Mouse (Mus musculus) heart, embryonic 12.5 days (tissue): ENCODE data around the gene Slc39a11. TPM values are rescaled to one million over a fixed set of nuclear protein-coding genes. Genes with fewer than 3 reads are reported as not detected.

ENCODE experiments used
- ATAC-seq: fragments of 200-750 bp; cut with Nextera tagmentation; 2 replicates; pipeline ENCODE4 v1.8.0; 2017; ENCODE audit warnings: moderate TSS enrichment, moderate library complexity; ENCODE audit not compliant: insufficient number of reproducible peaks, low FRiP score
- H3K27ac ChIP-seq: fragments of 300-500 bp; sonication (generic); 2 replicates; pipeline ENCODE4 v1.5.1; 2016; ENCODE audit warnings: mild to moderate bottlenecking, moderate library complexity; ENCODE audit not compliant: poor library complexity, severe bottlenecking
- H3K27me3 ChIP-seq: fragments of 300-500 bp; sonication (generic); replicated peaks from 2 replicates; pipeline ENCODE4 v1.6.1; 2016; ENCODE audit warnings: mild to moderate bottlenecking, moderate library complexity
- H3K36me3 ChIP-seq: fragments of 300-500 bp; sonication (generic); 2 replicates; pipeline ENCODE4 v1.6.1; 2016; ENCODE audit warnings: mild to moderate bottlenecking, moderate library complexity
- H3K4me1 ChIP-seq: fragments of 300-500 bp; sonication (generic); replicated peaks from 2 replicates; pipeline ENCODE4 v1.6.1; 2016; ENCODE audit warnings: mild to moderate bottlenecking
- H3K4me2 ChIP-seq: fragments of 300-500 bp; sonication (generic); 2 replicates; pipeline ENCODE4 v1.6.1; 2016; ENCODE audit warnings: mild to moderate bottlenecking, moderate library complexity
- H3K4me3 ChIP-seq: fragments of 300-500 bp; sonication (generic); 2 replicates; pipeline ENCODE4 v1.5.1; 2016; ENCODE audit warnings: mild to moderate bottlenecking
- H3K9ac ChIP-seq: fragments of 300-500 bp; sonication (generic); 2 replicates; pipeline ENCODE4 v1.6.1; 2016; ENCODE audit warnings: mild to moderate bottlenecking, moderate library complexity
- H3K9me3 ChIP-seq: fragments of 300-500 bp; sonication (generic); replicated peaks from 2 replicates; pipeline ENCODE4 v1.6.1; 2016; ENCODE audit warnings: mild to moderate bottlenecking, moderate library complexity
- WGBS: fragments of 180-500 bp; shearing (Covaris S2); methylation state at CpG from one replicate; pipeline ENCODE4 v1.1.7; 2016; 5-methylcytosine and 5-hydroxymethylcytosine counted together
- polyA plus RNA-seq: library from polyadenylated mRNA; unstranded; fragments of >200 nt; fragmentation: Nextera tagmentation; extraction: Ambion mirVana; gene quantifications from 2 replicates; pipeline ENCODE4 v1.2.1, GENCODE M21; 2016

Slc39a11 gene
- polyA plus RNA-seq, 1 experiment from 2014 or later: 19.0 TPM

DNA sequence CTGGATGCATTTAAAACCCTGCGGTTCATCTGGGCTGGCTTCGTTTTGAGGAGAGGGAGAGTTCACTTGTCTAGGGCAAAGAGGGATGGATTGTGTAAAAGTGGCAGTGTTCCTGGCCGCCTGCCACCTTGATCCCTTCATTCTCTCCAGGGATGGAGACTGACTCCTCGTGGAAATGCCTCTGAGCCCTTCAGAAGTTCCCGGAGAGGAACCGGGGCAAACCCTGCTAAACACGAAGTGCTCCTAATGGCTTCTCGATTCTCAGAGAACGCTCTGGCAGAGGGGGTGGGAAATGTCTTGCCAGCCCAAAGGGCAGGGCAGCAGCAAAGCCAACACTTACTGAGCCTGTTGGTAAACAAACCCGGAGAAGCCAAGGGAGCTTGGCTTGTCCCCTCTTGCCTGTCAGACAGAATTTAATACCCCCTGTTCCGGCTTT lies 366.5 kb downstream of the Slc39a11 start:
- no peak overlapping the region for H3K4me2 ChIP-seq
- no peaks in the 10 kb centered on the region for H3K36me3 ChIP-seq
- H3K9ac ChIP-seq: no peak overlapping the region
- no peak for ATAC-seq
- no peaks in the 10 kb centered on the region for H3K27me3 ChIP-seq
- 40% methylated on average over 11 of the region's 11 CpGs for WGBS
- H3K4me1 ChIP-seq: peaks cover 7% of the 10 kb centered on the region; the same call in 1 of the 2 replicates
- no peak overlapping the region for H3K4me3 ChIP-seq
- H3K27ac ChIP-seq: no peak overlapping the region
- H3K9me3 ChIP-seq: no peaks in the 10 kb centered on the region

- no peak overlapping the region for H3K9ac ChIP-seq
- no peak overlapping the region for H3K4me3 ChIP-seq
- peaks cover 6% of the 10 kb centered on the region for H3K4me1 ChIP-seq
- no peaks in the 10 kb centered on the region for H3K27me3 ChIP-seq
- no peaks in the 10 kb centered on the region for H3K9me3 ChIP-seq
- H3K4me2 ChIP-seq: no peak overlapping the region
- WGBS: 87% methylated on average over 6 of the region's 6 CpGs
- H3K27ac ChIP-seq: no peak overlapping the region
- no peak for ATAC-seq
- no peaks in the 10 kb centered on the region for H3K36me3 ChIP-seq
These were observed 371.6 kb downstream of the Slc39a11 start for GRCm38 (mm10) chr11:113278238-113278637.

- Histone ChIP-seq H3K27me3 (no peaks in the 10 kb centered on the region), H3K4me3 (no peak overlapping the region), H3K9ac (no peak overlapping the region), H3K9me3 (no peaks in the 10 kb centered on the region), H3K4me2 (no peak overlapping the region), H3K4me1 (peaks cover 4% of the 10 kb centered on the region; the same call in 1 of the 2 replicates), H3K27ac (peak overlapping the region; percentile 18), H3K36me3 (no peaks in the 10 kb centered on the region)
- no peak for ATAC-seq
- WGBS: 56% methylated on average over 10 of the region's 10 CpGs
These were observed 372.8 kb downstream of the Slc39a11 start for GRCm38 (mm10) chr11:113277034-113277612.

DNA sequence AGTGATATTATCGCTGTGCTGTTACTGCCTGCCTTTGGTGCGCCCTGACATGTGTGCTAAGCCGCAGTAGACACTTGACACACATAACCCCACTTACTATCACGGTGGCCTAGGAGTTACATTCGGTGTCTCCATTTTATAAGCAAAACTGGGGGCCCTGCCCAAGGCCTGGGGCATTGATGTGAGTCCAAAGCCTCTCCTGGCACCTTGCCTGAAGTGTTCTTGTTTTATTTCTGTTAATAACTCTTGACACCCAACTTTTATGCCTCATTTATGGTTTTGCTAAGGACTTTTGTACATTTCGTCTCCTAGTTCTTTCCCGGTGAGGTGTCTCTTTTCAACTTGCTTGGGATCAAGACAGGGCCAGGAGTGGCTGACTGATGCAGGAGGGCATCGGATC lies 373.4 kb downstream of the Slc39a11 start:
- H3K27ac ChIP-seq: 0 out of 2 replicates have a peak overlapping the region, but pooled peaks have one; percentile 18

DNA sequence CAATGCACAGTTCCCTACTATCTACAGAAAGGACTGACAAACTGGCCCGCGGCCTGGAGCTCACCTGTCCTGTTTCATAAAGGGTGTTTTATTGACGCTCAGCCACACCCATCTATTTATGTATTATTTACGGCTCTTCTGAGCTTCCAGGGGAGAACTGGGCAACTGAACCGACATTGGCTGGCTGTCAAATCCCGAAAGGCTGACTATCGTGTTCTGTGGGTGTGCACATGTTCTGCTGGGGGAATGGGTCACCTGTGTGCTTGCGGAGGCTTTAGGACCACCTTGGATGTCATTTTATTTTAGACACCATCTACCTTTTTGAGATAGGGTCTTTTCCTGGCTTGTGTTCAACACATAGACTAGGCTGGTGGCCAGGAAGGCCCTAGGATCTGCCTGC lies 375.8 kb downstream of the Slc39a11 start:
- 84% methylated on average over 8 of the region's 8 CpGs for WGBS
- ATAC-seq: no peak
- no peak overlapping the region for H3K27ac ChIP-seq
- H3K4me3 ChIP-seq: no peak overlapping the region
- H3K36me3 ChIP-seq: no peaks in the 10 kb centered on the region
- no peak overlapping the region for H3K9ac ChIP-seq
- peaks cover 4% of the 10 kb centered on the region; the same call in 1 of the 2 replicates for H3K4me1 ChIP-seq
- no peaks in the 10 kb centered on the region for H3K9me3 ChIP-seq
- no peak overlapping the region for H3K4me2 ChIP-seq
- H3K27me3 ChIP-seq: no peaks in the 10 kb centered on the region

More for the DNA sequence above, 373.4 kb downstream of the Slc39a11 start:
- Histone ChIP-seq H3K4me1 (peaks cover 4% of the 10 kb centered on the region; the same call in 1 of the 2 replicates), H3K4me3 (no peak overlapping the region), H3K27me3 (no peaks in the 10 kb centered on the region), H3K4me2 (no peak overlapping the region), H3K9me3 (no peaks in the 10 kb centered on the region), H3K36me3 (no peaks in the 10 kb centered on the region), H3K9ac (no peak overlapping the region)
- WGBS: 83% methylated on average over 8 of the region's 8 CpGs
- ATAC-seq: no peak

GRCm38 (mm10) chr11:113271857-113272256 lies 378.0 kb downstream of the Slc39a11 start:
- H3K4me2 ChIP-seq: no peak overlapping the region
- no peaks in the 10 kb centered on the region for H3K27me3 ChIP-seq
- H3K36me3 ChIP-seq: no peaks in the 10 kb centered on the region
- no peak overlapping the region for H3K9ac ChIP-seq
- no peak for ATAC-seq
- 85% methylated on average over 6 of the region's 6 CpGs for WGBS
- H3K9me3 ChIP-seq: no peaks in the 10 kb centered on the region
- no peaks in the 10 kb centered on the region; the same call in 1 of the 2 replicates for H3K4me1 ChIP-seq
- no peak overlapping the region for H3K4me3 ChIP-seq
- no peak overlapping the region for H3K27ac ChIP-seq

GRCm38 (mm10) chr11:113268831-113269319 lies 381.0 kb downstream of the Slc39a11 start:
- 86% methylated on average over 8 of the region's 8 CpGs for WGBS
- Histone ChIP-seq H3K9me3 (no peaks in the 10 kb centered on the region), H3K4me1 (no peaks in the 10 kb centered on the region), H3K27ac (no peak overlapping the region), H3K4me3 (no peak overlapping the region), H3K27me3 (no peaks in the 10 kb centered on the region), H3K4me2 (no peak overlapping the region), H3K9ac (no peak overlapping the region), H3K36me3 (no peaks in the 10 kb centered on the region)
- no peak for ATAC-seq

- ATAC-seq: no peak
- WGBS: 83% methylated on average over 17 of the region's 17 CpGs
These were observed 382.2 kb downstream of the Slc39a11 start for GRCm38 (mm10) chr11:113267516-113268230.

DNA sequence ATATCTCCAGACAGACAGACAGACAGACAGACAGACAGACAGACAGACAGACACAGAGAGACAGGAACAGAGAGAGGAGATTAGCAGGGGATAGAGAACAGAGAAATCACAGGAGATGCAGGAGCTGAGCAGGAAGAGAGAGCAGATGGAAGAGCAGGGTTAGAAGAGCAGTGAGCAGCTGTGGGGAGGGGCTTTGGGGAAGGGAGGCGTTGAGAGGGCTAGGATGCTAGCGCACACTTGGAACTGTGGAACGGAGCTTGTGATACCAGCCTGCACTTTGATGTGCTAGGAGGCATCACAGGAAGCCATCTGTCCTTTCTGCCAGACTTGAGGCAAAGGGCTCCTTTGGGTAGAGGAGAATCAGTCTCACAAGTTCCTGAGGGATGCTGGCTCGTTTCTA lies 383.2 kb downstream of the Slc39a11 start:
- no peak for ATAC-seq
- WGBS: 44% methylated on average over 4 of the region's 4 CpGs
- H3K9ac ChIP-seq: no peak overlapping the region
- peaks cover 10% of the 10 kb centered on the region for H3K4me1 ChIP-seq
- H3K27ac ChIP-seq: no peak overlapping the region
- H3K4me2 ChIP-seq: no peak overlapping the region
- no peaks in the 10 kb centered on the region for H3K36me3 ChIP-seq
- H3K4me3 ChIP-seq: no peak overlapping the region
- H3K9me3 ChIP-seq: no peaks in the 10 kb centered on the region
- no peaks in the 10 kb centered on the region for H3K27me3 ChIP-seq

More at GRCm38 (mm10) chr11:113267516-113268230, 382.2 kb downstream of the Slc39a11 start:
- H3K9me3 ChIP-seq: no peaks in the 10 kb centered on the region
- peaks cover under 1% of the 10 kb centered on the region; the same call in 1 of the 2 replicates for H3K4me1 ChIP-seq
- H3K27ac ChIP-seq: no peak overlapping the region
- H3K9ac ChIP-seq: no peak overlapping the region
- no peaks in the 10 kb centered on the region for H3K27me3 ChIP-seq
- H3K4me2 ChIP-seq: no peak overlapping the region
- no peak overlapping the region for H3K4me3 ChIP-seq
- no peaks in the 10 kb centered on the region for H3K36me3 ChIP-seq

DNA sequence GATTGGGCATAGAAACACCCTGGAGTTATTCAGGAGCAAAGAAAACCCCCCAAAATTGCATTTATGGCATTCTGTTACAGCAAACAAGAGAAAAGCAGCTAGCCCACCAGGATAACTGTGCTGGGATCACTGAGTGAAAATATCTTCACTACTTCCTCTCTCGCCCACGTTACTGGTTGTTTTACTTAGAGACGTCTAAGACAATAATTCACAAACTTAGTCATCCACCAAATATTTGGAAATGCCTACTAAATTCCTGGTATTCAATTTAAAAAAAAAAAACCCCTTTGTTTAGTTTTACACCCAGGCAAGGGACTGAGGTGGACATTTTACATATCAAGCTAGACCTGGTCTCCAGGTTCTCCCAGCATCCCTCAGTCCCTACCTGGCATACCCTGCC lies 384.3 kb downstream of the Slc39a11 start:
- ATAC-seq: no peak

DNA sequence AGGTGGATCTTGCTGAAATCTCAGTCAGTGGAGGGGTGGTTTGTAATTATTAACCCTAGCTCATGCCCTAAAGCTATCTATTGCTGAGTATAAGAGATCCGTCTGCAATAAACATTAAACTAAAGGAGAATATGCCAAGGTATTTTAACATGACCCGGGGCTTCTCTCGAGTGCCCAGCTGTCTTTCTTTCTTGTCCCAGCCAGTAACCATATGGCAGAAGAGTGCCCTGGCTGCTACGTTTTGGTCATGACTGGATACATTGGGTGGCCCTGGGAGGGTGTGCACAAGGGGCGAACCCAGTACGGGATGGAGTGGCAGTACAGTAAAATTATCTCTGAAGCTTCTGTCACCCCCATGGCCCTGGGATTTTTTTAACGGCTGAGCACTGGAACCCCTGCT lies 385.9 kb downstream of the Slc39a11 start:
- no peak overlapping the region for H3K9ac ChIP-seq
- WGBS: 80% methylated on average over 7 of the region's 7 CpGs
- no peaks in the 10 kb centered on the region for H3K9me3 ChIP-seq
- no peaks in the 10 kb centered on the region for H3K27me3 ChIP-seq
- no peak overlapping the region for H3K4me2 ChIP-seq
- H3K4me3 ChIP-seq: no peak overlapping the region
- H3K27ac ChIP-seq: no peak overlapping the region
- H3K4me1 ChIP-seq: peaks cover 26% of the 10 kb centered on the region
- H3K36me3 ChIP-seq: no peaks in the 10 kb centered on the region
- no peak for ATAC-seq

More for the DNA sequence above, 384.3 kb downstream of the Slc39a11 start:
- Histone ChIP-seq H3K27ac (no peak overlapping the region), H3K9me3 (no peaks in the 10 kb centered on the region), H3K36me3 (no peaks in the 10 kb centered on the region), H3K27me3 (no peaks in the 10 kb centered on the region), H3K9ac (no peak overlapping the region), H3K4me1 (peaks cover 21% of the 10 kb centered on the region), H3K4me3 (no peak overlapping the region), H3K4me2 (no peak overlapping the region)
- WGBS: 53% methylated on average over 3 of the region's 3 CpGs
